Mouse (Mus musculus): ENCODE data around the gene Slc2a12. TPM values are rescaled to one million over a fixed set of nuclear protein-coding genes. Genes with fewer than 3 reads are reported as not detected.

Slc2a12 gene
- polyA plus RNA-seq (2017; shearing (Covaris generic)), result 0.10 TPM

GRCm38 (mm10) chr10:22644853-22645491 lies at the start of gene Slc2a12:
Gene Slc2a12 (plus strand): TSS chr10:22645011.

DNA sequence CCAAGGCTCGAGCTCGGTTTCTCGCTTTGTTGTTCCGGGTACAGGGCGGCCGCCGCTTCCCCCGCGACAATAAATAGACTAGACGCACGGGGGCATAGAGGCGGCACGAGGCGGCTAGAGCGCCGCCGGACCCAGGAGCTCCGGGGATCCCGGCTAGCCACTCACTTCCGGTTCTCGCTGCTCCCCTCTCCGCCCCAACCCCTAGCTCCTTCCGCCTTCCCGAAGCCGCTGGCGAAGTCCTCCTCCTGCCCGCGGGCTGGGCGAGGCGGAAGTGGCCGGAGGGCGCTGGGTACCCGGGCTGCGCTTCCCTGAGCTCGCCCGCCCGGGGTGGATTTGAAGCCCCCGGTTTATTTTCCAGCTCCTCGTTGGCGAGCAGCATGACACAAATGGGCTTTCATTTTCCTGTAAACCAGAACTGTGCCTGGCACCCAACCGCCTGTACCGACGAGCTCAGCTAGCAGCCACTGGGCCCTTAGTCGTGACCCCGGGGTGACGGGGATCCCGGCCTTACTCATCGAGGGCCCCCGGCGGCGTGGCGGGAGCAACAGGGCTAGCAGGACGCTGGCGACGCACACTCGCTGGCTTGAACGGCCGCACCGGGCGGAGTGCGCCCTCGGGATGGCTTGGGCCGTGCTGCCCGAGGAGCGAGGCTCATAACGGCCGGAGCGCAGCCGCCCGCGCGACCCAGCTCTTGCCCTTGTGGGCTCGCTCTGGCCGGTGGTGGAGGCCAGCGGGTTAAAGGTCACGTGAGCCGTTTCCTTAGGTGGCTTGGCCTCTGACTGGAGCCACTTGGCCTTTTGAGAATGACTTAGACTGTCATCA lies 86.7 kb downstream of the Slc2a12 start, which contains the start of gene Tbpl1:
TSS of gene Tbpl1 (minus strand) at position 667 of the 822 bp plus-strand sequence.

Other genes starting within 250 kb of the Slc2a12 start
- gene Tbpl1, start 86.9 kb downstream of the Slc2a12 start, polyA plus RNA-seq (2017; shearing (Covaris generic)), result 80.1 TPM
- gene Tcf21, start 175.2 kb downstream of the Slc2a12 start, polyA plus RNA-seq (2017; shearing (Covaris generic)), result not detected

Data from effector memory CD4-positive, alpha-beta T cell, adult 7 months (primary cell).